Mouse (Mus musculus): ENCODE results near the gene Mmadhc.

DNA sequence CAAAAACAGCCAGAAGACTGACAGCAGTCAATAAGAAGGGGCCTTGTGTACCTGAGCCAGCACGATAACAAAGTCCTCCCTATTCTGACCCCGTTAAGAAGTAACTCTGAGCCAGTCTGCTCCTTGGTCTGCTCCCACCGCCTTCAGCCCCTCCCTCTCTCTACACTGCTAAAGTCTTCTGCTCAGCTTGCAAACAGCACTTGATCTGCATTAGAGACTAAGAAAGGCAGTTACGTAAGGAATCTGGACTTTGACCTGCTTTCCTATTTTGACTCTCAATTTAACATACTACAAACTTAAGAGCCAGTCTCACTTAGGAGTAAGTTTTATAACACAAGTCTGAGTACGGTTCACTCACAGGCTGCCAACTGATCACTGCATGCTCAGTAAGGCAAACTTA, 12.6 kb downstream of the Mmadhc start:
- TF ChIP-seq GATA1 (IDR thresholded peaks at IDR 0.05; ENCODE audit: low read length) (no peak), TAL1 (IDR thresholded peaks at IDR 0.05; ENCODE audit: low read length) (no peak)
